Mouse (Mus musculus): ENCODE measurements around the gene Lgals9.
A peak's percentile ranks its signal among the peaks of the same experiment; 100 is the strongest.

Gene Lgals9

DNA sequence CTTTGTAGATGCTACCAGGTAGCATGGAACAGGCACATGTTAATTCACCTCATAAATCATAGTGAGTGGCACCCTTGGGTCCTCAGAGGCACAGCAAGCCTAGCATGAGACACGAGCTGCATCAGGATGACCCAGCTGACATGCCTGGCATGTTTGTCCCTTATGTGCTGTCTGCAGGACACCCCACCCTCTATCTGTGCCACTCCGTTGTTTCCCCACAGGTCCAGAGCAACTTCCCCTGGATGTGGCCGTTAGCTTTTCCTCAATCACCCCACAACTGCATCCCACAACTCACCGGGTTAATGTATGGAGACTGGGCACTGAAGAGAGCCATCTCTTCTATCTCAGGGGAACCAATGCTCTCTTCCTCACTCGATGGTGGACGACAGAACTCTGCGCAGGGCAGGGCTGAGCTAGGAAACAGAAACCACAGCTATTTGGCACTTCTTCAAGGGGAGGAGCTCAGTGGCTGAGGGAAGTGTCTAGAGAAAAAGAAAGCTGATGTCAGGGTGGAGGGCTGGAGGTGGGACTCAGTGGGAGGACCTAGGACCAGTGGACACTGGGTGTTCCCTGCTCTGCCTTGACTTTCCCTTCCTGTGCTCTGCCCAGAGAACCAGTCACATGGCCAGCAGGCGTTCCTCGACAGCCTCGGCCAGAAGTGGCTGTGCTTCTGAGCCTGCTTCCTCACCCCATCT is at the start of gene Lgals9:
Gene Lgals9, minus strand, starts transcription at position 464 of the 695 bp plus-strand sequence.
- no peak for DNase-seq (ENCODE audit: low spot score in 2 of 2)

DNA sequence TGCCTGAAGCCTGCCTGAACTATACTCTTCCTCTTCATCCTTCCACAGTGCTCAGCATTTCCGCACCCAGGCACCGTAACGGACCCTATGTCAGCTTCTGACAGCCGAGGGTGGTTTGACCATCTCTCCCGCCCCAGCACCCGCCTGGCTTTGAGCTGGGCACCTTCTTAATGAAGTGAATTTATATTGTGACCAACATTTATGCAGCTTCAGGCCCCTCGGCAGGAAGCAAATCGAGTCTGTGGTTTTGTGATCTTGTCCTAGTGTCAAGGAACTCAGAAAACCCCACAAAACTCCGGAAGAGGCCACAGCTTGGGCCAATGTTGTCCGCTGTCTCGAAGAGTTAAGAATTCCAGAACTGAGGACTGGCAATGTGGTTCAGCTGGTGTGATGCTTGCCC is 48.9 kb upstream of the Lgals9 start:
- DNase-seq (ENCODE audit: low spot score in 2 of 2), result no peak

DNA sequence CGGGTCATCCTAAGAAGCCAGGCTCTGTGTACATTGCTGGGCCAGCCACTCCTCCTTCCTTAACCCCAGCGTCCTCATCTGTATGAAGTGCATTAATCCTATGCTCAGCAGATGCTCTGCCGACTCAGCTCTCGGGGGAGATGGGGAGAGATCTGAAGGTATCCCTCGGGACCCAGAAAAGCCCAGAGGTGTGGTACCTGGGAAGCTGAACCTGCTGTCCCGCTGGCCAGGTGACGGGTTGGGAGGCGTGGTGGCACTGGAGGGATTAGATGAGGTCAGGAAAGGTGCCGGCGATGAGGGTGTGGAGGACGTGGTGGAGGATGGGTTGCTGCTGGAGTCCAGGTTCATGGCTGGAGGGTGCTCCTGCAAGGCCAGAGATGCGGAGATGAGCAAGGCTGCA is 48.3 kb upstream of the Lgals9 start:
- DNase-seq (ENCODE audit: low spot score in 2 of 2), result no peak

DNA sequence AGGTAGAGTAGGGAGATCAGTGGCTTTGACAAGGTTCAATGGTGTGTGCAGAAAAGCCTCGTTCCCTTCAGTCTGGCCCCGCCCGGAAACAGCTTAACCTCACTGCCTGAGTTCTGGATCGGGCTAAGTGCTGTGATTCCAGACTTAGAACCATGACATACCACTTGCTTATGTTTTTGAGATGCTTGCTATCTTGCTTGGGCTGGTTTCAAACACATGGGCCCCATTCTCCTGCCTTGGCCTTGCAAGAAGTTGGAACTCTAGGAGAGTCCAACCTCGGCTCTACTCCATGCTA is 46.7 kb upstream of the Lgals9 start:
- no peak for DNase-seq (ENCODE audit: low spot score in 2 of 2)

DNA sequence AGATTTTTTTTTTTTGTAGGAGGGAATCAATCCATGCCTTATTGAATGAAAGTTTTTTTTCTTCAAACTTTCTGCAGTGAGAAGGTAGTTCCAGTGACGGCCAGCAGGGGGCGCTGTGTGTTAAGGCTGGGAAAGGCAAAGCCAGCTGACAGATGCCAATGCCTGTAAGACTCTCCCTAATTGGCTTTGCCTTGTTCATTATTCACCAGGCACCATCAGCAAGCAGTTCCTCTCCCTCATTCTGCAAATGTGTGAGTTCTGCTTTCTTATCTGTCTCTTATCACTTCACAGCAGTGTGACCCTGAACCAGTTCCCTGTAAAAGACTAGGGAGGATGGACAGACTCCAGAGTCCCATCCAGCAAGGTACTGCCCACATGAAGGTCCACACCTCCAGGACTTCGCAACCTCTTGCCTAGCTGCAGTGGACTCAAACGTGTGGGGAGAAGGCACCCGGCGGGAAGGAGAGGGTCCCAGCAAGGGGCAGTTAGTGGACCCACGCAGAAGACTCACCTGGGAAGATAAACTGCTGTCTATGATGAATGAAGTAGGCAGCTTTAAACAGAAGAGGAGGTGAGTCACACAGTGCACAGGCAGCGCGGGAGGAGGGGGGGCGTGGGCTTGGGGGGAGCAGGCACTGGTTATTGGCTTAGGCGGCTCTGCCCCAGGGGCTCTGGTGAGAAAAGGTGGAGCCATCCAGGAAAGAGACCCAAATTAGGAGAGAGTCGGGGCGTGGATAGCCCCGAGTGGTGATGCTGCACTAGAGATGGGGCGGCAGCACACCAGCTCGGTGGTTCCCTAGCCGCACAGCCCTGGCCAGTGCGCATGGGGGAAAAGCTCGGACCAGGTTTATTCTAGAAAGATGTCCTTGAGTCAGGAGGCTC is 46.1 kb upstream of the Lgals9 start:
- DNase-seq (ENCODE audit: low spot score in 2 of 2), result peak; percentile 54 to 88

DNA sequence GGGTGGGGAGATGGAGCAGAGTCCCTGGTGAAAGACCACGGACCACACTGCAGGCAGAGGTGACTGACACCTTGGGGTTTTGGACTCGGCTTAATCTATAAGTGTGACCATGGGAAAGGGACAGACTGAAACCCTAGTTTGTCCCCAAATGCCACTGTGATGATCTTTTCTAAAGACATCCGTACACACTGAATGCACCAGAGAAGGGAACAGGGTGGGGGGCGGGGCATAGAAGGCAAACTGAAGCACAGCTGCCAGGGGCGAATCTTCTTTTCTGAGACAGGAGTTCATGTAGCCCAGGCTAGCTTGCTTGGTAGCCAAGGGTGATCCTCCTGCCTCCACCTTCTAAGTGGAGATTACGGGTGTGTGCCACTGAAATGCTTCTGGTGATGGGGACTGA is 39.0 kb upstream of the Lgals9 start:
- DNase-seq (ENCODE audit: low spot score in 2 of 2), result no peak

DNA sequence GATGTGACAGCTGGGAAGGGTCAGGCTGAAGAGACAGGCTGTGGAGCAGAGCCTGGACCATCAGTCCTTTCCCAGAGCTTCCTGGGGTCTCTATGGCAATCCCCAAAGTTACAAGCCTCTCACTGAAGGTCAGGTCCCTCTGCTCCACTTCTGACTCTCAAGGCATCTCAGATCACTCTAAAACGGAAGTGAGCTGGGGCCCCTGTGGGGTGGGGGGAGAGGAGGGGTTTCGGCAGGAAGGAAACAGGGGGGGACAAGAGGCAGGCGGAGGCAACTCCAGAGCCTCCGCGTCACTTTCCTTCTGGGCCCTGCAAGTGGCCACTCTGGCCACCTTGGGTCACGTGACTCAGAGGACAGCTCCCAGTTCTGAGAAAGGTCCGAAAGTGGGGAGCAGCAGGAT is 38.6 kb upstream of the Lgals9 start:
- DNase-seq (ENCODE audit: low spot score in 2 of 2), result no peak

DNA sequence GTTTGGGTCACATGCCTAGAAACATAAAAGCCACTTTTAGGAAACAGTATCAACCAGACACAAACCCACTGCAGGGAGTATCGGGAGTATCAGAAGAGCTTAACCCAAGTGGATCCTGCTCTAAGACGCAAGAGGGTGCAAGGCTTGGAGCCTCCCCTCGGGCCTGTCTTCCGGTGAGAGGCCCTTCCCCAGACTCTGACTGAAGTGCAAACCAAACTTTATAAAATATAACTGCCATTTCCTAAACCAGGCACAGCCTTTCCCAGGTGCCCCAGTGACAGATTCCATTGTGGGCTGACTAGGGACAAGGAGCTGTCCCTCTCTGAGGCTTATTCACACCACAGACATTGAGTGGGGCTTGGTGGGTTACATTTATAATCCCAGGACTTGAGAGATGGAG is 38.1 kb upstream of the Lgals9 start:
- DNase-seq (ENCODE audit: low spot score in 2 of 2), result no peak

DNA sequence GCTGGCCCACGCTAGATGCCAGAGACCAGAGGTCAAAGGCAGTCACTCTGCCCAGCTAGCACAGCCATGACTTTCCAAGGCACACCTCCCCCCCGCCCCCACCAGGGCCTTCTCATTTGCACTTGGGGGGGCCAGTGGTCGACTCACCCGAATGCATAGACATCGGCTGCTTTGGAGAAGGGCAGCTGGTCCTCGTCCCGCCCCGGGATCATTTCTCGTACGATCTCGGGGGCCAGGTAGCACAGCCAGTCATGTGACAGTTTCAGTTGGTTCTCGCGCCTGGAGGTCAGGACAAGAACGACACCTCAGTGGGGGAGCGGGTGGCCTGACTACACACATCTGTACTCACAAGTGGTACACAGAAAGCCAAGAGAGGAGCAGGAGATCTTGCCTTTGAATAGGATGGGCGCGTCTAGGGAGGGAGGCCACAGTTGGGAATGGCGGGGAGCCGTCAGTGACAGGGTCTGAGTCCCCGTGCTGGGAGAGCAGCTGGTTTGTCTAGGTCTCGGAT is 35.8 kb upstream of the Lgals9 start:
- DNase-seq (ENCODE audit: low spot score in 2 of 2), result no peak

DNA sequence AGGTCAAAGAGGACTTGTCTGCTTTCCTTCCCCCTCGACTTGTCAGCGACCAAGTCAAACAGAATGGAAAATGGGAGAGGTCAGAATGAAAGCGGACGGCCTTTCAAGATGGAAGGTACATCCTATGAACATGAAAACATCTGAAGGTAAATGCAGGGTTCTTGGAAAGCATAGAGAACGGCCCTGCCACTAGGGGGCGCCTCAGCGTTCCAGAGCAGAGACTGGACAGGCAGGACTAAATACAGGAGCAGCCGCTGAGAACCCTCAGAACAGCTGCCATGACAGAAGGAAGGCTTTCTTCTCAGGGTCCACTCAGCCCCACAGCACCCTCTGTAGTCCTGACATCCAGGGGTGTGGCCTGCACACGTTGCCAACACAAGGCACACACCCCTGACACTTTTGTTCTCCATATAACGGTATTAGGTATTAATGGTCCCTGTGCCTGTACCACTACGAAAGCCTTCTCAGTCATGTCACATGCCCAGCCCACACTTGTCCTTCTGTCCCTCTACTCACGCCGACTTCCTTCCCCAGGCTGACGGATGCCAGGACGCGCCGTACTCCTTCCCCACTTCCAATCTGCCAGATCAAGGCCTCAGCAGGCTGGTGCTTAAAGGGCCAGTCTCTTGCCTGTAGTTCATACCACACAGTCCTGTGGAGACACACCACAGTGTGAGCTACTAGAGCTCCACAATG is 35.2 kb upstream of the Lgals9 start:
- DNase-seq (ENCODE audit: low spot score in 2 of 2), result no peak

DNA sequence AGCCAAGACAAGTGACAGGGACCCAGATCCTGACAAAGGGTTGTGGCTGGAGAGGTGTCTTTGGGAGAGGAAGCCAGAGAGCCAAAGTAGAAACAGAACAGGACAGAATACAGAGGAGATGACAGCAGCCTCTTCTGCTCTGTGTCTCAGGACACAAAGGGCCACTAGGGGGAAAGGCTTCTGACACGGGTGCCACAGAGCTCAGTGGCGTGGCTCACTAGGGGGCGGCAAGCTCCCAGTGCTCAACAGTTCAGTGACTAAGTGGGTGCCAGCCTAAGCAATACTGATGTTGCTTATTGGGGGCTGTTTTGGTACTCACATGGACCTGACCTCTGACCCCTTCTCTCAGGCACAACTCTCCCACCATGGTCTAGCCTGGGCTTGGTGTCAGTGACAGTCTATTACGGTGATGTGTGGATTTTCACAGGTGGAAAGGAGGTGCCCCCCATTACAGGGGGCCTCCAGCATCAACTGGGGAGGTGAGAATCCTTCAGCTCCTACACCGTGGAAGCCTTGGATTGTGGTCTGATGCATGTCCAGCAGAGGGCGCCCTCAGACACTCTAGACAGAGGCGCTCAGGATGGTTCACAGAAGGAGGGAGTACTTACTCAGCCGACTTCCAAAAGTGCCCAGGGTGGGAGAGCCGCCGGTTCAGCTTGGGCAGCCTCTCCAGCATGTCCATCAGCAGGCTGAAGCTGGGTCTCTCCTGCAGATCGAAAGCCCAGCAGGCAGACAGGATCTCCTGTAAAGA is 34.4 kb upstream of the Lgals9 start:
- DNase-seq (ENCODE audit: low spot score in 2 of 2), result peak; percentile 48 to 65

DNA sequence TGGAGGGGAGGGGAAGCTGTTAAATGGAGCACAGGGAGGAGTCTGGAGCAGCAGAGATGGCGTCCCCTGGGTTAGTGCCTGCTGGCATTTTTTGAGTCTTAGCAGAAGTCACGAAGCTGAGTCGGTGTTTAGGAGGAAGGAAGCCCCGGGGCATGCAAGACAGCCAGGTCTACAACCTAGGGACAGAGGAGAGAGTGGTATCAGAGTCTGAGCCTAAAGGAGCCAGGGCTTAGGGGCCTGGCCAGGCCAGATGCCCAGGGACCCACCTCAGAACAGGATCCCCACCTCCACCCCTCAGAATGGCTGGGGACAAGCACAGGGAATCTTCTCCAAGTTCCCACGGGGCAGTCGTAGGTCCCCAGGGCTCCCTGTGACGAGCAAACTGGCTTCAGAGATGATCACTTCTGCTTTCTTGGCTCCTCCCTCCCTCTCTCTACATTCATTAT is 32.4 kb upstream of the Lgals9 start:
- DNase-seq (ENCODE audit: low spot score in 2 of 2), result no peak

DNA sequence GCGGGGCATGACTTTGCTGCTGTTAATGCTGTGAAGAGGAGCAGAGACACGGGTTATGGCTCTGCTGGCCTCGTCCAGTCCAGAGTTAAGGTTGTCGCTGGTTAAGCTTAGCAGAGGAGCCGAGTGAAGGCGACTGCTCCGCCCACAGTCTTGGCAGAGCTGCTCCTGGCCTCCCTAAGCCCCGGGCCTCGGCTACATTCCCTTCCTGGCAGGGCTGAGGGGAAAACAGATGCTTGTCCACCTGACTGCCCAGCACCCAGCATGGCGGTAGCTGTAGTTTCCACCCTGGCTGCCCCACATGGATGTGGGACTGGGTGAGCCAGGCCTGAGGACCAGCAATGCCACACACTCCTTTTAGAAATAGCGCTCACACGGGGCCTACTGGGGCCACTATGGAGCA is 31.5 kb upstream of the Lgals9 start:
- DNase-seq (ENCODE audit: low spot score in 2 of 2), result no peak

DNA sequence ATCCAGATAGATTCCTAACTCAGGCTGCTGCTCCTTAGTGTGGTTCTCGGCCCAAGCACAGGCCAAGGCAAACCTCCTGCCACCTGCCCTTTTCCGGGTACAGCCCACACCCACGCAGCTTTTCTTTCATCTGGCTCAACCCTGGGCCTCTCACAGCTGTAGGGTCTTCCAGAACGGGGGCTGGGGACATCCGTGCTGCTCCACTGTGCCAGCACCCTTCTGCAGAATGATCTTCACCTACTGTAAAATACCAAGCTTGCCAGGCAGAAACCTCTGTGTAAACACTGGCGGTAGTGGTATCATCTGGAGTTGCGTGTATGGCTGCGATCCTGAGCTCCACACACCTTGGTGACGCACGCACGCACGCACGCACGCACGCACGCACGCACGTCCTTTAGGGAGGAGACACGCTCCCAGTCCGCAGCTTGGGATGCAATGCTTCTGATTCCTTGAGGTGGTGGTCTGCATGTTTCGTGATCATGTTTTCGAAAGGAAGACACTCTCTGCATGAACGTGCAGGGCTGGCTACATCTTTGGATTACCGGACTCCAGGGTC is 31.0 kb upstream of the Lgals9 start:
- DNase-seq (ENCODE audit: low spot score in 2 of 2), result no peak

DNA sequence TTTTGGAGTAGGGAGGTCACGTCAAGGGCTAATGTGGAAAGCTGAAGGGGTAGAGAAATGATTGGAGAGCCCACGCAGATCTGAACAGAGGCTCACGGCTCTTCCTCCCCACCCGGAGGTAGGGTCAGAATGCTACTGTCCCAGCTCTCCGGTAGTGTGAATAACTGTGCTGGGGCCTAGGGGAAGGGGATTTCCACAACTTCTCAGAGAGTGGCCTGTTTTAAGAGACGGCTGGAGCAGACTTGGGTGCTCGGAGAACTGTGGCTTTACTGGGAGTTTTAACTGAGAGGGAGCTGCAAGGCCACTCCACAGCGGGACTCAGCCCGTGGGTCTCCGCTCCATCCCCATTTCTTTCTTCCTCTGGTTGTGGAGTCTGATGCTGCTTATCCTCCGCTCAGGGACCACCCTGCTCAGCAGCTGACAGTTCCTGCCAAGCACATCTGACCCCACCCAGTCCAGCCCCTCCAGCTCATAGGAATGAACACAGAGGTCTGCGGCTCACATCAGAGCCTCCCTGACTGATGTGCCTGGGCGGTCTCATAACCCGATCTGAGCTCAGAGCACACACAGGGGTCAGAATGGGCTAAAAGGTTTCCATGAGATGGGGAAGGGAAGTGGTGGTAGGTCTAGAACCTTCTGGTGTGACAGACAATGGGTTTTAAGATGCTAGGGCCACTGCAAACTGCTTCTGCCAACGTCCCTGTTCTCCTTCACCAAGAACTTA is 30.0 kb upstream of the Lgals9 start:
- DNase-seq (ENCODE audit: low spot score in 2 of 2), result no peak

DNA sequence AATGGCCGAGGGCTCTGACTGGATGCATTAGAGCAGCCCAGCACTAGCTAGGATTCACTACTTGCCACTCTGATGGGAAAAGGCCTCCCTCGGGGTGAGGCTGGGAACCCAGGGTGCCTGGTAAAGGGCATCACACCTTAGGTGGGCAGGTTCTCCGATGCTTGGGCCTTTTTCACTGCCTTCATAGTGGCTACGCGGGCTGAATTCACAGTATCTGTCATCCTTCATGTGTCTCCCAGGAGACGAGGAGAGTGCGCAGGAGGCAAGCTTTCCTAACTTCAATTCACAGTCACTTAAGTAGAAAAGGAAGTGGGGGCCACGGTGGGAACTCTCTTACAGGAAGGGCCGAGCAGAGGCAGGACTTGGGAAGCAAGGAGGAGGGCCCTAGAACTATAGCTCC is 29.1 kb upstream of the Lgals9 start:
- DNase-seq (ENCODE audit: low spot score in 2 of 2), result no peak

DNA sequence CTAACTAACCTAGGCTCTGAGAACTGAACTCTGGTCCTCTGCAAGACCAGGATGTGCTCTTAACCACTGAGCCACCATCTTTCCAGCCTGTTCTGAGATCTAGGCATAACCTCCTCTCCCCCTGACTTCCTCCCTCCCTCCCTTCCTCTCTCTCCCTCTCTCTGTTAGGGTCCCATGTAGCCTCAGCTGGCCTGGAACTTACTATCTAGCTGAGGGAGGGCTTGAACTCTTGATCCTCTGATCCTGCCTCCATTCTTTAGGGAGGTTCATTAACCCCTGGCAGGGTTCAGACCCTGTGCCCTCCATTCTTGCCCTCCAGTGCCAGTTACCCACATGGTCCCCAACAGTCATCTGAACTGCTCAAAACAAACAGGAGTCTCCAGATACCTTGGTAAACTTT is 28.3 kb upstream of the Lgals9 start:
- no peak for DNase-seq (ENCODE audit: low spot score in 2 of 2)

DNA sequence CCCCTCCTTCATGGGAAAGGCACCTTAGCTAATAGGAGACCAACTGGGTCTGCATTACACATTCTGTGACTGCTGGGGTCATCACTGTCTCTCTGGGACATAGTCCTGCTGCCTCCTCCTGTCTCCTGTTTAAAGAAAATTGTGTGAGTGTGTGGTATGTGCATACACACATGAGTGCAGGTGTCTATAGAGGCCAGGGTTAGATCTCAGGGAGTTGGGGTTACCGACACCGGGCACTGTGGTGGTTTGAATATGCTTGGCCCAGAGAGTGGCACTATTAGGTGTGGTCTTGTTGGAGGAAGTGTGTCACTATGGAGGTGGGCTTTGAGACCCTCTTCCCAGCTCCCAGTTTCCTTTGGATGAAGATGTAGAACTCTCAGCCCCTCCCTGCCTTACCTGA is 27.8 kb upstream of the Lgals9 start:
- DNase-seq (ENCODE audit: low spot score in 2 of 2), result no peak

DNA sequence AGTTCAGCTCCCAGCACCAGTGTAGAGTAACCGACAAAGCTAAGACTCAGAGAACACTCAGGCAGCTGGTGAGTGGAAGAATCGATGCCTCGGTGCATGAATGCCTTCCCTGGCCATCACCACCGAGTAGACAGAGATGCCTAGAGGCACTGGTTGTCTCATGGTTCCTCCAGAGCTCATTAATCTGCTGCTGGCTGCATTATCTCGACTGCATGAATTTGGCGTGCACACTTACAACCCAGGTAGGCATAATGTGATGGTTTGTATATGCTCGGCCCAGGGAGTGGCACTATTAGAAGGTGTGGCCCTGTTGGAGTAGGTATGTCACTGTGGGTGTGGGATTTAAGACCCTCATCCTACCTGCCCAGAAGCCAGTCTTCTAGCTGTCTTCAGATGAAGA is 24.1 kb upstream of the Lgals9 start:
- DNase-seq (ENCODE audit: low spot score in 2 of 2), result no peak

DNA sequence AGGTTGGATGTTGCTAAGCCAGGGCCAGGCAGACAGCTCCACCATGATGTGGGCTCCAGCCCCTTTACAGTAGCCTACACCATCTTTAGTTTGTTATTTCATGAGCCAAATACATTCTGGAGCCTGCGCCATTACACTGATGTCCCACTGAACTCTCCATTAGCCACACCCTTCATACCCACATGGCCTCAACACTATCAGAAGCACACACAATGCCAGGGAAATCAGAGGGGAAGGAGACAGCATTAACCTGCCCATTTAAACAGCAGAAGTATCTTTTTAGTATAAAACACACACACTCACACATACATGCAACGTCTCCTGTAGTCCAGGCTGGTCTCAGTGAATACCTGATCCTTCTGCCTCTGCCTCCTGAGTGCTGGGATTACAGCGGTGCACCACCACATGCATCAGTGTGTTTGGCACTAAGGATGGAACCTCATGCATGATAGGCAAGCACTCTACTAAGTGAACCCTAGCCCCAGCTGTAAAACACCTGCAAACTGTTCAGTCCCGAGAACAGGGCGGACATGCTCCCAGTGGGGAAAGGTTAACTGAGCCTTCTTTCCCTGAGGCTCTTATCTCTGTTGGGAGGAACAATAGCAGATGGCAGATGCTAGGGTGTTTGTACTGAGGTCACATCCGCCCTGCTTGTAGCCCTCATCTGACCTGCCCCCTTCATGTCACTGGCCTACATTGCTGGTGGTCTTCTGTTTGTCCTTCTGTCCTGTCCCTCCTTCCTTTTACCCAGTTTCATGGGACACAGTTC is 23.4 kb upstream of the Lgals9 start:
- no peak for DNase-seq (ENCODE audit: low spot score in 2 of 2)
